Mouse (Mus musculus): ENCODE data around the gene Spc25.
A peak's percentile ranks its signal among the peaks of the same experiment; 100 is the strongest.

The Spc25 gene

DNA sequence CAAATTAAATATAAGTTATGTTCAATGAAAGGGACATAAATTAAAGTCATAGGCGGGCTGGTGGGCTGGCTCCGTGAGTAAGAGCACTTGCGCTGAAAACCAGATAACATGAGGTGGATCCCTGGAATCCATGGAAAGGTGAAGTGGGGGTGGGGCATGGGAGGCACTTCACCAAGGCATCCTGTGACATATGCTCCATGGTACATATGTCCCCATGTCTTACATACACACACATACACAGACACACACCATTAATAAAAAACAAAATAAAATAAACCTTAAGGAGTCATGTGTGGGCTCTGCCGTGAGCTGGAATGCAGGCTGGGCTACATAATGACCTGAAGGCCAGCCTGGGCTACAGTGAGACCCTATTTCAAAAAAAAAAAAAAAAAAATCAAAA, 26.3 kb downstream of the Spc25 start:
- DNase-seq: no peak

DNA sequence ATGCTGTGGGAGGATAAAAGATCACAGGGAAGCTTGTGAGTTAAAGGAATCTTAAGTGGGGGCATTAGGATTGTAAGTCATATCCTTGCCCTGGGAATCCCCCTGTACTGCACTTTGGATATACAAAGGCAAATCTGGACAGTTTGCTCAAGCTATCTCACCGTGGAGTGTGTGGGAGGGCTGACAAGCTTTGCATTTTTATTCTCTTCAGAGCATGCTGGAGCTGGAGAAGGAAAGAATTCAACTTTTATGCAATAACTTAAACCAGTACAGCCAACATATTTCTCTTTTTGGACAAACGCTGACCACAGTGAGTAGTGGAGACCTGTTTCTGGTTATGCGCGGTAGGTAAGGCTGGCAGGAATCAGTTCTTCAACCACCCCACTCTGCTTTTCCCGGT, 30.7 kb downstream of the Spc25 start:
- no peak for DNase-seq

DNA sequence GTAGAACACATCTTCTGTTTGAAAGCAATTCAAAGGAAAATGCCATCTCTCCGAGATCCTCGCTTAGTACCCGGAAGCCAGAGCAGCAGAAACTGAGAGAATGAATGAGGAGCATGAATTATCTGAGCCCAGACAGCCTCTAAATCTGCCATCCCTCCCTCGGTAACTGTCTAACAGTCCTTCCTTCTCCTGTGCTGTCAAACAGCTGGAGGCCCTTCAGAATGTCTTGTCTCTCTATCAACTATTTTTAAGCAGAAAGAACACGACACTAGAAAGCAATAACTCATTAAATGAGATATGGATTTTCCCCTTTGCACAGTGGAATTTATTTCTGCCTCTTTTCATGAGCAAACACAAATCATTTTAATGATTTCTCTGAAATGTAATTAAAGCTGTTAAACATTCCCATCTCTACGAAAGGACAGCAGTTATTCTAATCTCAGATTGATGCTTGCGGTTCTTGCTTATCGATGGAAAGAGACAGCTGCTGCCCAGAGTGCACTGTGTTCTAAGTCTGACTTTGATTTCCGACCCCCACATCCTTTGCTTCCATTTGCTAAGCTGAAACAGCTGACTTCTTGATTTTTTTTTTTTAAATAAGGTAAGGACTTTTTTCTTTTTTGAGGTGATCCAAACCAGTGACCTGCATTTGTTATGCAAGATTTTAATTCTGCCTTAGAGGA, 35.5 kb downstream of the Spc25 start:
- peak; percentile 35 for DNase-seq

DNA sequence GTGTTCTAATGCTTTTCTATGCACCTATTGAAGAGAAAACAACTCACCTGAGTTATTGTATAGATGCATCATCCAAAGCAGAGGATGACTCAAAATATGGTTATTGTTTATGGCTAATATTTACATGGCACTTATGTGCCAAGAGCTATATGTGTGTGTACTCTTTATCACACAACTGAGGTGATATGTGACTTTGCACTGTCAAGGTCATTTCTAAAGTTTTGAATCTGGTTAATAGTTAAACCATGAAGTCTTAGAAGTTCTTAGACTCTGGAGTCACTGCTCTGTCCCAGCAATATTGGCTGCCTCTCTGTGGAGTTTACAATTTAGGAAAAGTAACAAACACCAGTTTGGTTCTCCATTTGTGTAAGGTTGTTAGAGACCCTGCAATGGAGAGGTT, 47.1 kb downstream of the Spc25 start:
- DNase-seq: no peak

DNA sequence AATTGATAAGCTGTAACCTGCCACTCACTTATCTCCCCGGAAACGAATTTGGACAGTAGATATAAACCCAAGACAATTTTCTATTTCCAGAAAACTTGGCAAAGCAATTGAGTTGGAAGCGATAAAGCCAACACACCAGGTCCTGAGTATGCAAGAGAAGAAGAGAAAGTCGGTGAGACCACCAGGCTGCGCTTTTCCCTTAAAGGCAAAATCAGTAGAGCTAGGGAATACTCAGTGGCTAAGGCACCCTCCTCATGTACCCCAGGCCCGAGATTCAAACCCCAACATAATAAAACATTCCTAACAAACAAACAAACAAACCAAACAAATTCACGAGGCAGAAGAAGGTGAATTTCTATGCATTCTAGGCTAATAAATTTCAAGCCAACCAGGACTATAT, 49.7 kb downstream of the Spc25 start:
- no peak for DNase-seq

DNA sequence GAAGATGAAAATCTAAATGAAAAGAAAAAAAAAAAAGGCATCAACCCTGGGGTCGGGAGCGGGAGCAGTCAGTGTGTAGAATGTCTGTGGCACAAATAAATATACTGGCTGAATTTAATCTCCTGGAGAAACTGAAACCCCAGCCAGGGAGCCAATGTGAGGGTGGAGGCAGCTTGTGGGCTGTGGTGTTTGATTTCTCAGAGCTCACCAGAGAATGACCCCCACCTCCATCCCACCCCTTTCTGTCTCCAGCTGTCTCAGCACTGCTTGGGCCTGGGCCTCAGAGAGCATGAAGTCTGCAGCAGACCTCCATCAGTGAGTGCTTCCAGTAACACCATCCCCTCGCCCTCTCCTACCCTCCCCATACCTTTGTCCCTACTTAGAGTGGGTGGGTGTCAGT, 50.1 kb downstream of the Spc25 start:
- no peak for DNase-seq

DNA sequence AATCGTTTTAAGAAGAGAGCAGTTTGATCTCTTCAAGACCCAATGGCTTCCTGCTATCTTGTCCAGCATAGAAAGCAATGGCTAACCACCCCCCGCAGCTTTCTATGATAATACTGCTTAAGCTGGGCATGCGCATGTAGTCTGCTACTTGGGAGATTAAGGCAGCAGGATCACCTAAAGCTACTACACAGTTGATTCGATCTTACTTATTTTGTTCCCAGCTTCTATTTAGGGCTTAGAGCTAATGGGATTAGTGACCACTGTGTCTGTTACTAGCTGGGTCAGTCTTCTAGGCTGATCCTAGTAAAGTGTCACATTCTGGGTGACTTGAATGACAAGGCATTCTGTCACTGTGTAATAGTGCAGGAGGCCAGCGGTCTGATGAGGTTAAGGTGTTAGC, 55.2 kb downstream of the Spc25 start:
- DNase-seq: no peak

DNA sequence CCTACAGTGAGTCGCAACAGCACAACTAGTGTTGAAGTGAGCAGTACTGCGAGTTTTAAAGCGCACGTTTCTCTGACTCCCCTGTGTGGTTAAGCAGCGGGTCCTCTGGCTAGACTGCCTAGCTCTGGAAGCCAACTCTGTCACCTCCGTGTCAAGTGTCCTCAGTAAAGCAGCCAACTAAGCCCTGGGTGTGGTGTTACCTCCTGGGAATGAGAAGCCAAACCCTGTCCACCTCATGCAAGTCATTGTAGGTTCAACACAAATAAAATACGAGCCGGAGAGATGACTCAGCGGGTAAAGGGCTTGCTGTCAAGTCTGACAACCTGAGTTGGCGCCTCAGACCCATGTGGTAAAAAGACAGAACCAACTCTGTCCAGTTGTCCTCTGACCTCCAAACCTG, 56.8 kb downstream of the Spc25 start:
- DNase-seq: no peak

DNA sequence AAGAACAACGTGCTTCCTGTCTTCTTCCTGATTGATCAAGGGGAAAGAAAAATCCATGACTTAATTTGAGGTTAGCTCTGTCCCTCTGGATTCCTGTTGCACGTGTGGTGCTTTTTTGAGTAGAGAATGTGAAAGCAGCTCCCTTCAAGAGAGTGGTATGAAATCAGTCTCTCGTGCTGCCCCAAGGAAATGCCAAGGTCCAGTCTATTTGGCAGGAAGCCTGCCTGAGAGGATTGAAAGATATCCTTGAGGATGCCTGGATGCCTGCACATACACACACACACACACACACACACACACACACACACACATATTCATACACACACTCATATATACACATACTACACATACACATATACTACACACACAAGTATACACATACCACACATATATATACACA, 57.3 kb downstream of the Spc25 start:
- DNase-seq: peak; percentile 24
